Mouse (Mus musculus): ENCODE results near the gene Hist1h2ao.
"Not testable (repeated sequence)": the region's sequence is repeated elsewhere in the genome, so short reads cannot be mapped to it uniquely, and the experiment has no call there.

The Hist1h2ao gene

DNA sequence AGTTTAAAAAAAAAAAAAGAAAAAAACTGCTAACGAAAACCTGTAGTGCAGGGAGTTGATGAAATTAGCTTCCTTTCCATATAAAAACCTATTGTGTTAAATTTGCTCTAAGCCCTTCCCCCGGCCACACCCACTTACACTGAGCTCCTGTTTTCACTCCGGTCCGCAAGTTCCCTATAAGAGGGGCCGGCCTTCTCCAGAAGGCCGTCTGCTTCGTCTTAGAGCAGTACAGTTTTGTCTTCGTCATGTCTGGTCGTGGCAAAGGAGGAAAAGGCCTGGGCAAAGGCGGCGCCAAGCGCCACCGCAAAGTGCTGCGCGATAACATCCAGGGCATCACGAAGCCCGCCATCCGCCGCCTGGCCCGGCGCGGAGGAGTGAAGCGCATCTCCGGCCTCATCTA, 1.3 kb downstream of the Hist1h2ao start, which contains the start of gene Hist1h4m:
Hist1h4m (plus strand) TSS at position 208 of the 400 bp plus-strand sequence.
- peak; percentile 18 for DNase-seq

GRCm38 (mm10) chr13:21812092-21812491, 1.8 kb downstream of the Hist1h2ao start:
- not testable (repeated sequence) for DNase-seq

DNA sequence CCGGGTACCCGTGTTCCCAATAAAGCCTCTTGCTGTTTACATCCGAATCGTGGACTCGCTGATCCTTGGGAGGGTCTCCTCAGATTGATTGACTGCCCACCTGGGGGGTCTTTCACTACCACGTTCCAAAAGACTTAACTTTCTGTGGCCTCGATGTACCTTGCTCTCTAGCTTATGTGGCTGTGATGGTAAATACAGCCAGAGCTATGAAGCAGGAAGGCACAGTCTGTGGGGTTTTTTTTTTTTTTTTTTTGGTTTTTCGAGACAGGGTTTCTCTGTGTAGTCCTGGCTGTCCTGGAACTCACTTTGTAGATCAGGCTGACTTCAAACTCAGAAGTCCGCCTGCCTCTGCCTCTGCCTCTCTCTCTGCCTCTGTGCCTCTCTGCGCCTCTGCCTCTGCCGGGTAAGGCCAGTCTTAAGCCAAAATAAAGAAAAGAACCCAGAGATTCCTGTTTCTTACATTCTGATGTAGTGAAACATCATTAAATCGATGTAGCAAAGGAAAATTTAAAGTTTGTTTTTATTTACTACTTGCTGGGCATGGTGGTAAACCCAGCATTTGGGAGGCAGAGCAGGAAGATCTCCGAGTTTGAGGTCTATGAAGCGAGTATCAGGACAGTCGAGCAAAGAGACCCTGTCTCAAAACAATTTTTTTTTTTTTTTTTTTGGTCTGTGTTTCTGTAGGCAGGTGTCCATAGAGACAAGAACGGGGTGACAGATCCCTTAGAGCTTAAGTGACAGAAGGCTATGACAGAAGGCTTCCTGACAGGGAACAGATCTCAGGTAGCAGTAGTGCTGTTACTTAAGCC, 10.0 kb downstream of the Hist1h2ao start:
- not testable (repeated sequence) for DNase-seq

DNA sequence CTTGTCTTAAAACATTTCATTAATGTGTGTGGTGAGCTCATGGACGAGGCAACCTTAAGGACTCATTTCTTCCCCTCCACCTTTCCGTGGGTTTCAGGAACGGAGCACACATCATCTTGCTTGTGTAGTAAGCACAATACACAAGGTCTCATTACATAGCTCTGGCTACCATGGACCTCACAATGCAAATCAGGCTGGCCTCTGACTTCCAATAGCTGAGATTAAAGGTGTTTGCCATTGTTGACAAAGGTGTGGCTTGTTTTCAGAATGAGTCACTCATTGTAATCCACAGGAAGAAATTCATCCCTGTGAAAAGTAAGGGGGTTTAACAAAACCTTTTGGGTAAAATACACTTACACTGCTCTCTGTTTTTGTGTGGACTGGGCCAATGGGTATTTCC, 18.2 kb downstream of the Hist1h2ao start:
- no peak for DNase-seq

DNA sequence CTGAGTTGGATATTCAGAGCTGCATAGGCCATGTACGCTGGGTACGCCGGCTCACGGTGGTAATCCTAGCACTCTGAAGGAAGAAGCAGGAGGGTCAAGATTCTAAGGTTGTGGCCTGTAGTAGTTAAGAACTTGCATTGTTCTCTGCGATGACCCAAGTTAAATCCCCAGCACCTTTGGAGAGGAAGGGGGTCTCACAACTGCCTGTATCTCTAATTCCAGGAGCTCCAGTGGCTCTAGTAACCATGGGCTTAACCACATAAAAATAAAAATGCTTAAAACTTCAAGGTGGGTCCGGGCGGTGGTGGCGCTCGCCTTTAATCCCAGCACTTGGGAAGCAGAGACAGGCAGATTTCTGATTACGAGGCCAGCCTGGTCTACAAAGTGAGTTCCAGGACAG, 20.1 kb downstream of the Hist1h2ao start:
- no peak for DNase-seq

GRCm38 (mm10) chr13:21831418-21832394, 21.4 kb downstream of the Hist1h2ao start, which contains the start of gene Hist1h4n:
Gene Hist1h4n, minus strand, starts transcription at chr13:21832196.
- DNase-seq: peak; percentile 13

GRCm38 (mm10) chr13:21833461-21833860, 23.2 kb downstream of the Hist1h2ao start, which contains the start of the genes Hist1h2ap and Hist1h2br:
Gene Hist1h2ap, minus strand, starts transcription at chr13:21833507.
Gene Hist1h2br, plus strand, starts transcription at chr13:21833743.
- not testable (repeated sequence) for DNase-seq

GRCm38 (mm10) chr13:21840508-21840907, 30.2 kb downstream of the Hist1h2ao start:
- DNase-seq: not testable (repeated sequence)

DNA sequence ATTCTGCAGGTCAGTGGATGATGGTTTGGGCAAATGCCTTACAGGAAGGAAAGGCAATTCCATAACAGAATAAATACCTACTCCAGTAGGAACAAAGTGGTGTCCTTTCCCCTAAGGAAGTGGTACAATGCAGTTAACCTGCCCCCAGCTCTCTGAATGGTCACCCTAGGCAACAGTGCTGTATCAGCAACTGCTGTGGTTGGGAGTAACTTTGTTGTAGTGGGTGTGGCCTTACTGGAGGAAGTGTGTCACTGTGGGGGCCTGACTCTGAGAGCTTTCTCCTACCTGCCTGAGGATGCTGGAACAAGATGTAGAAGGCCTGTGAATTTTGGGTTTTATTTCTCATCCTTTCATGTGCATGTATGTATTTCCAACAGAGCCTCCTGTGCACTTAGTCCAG, 36.1 kb downstream of the Hist1h2ao start:
- not testable (repeated sequence) for DNase-seq

GRCm38 (mm10) chr13:21847883-21848282, 37.6 kb downstream of the Hist1h2ao start:
- no peak for DNase-seq

DNA sequence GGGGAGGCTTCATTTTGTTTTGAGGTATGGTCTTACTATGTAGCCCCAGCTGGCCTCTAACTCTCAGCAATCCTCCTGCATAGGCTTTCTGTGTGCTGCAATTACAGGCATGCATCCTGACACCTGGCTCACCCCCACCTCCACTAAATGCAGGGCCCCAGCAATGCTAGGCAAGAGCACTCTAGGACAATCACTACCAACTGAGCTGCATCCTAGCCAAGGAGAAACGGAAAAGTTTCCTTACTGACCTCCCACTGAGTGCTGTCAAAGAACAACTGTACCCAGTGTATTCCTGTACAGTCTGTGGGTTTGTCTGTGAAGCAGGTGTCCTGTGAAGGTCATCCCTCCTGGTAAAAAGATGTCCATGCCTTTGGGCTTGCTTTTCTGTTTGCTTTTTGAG, 40.4 kb downstream of the Hist1h2ao start:
- DNase-seq: not testable (repeated sequence)

GRCm38 (mm10) chr13:21852215-21852945, 42.1 kb downstream of the Hist1h2ao start:
- peak; percentile 2 for DNase-seq

DNA sequence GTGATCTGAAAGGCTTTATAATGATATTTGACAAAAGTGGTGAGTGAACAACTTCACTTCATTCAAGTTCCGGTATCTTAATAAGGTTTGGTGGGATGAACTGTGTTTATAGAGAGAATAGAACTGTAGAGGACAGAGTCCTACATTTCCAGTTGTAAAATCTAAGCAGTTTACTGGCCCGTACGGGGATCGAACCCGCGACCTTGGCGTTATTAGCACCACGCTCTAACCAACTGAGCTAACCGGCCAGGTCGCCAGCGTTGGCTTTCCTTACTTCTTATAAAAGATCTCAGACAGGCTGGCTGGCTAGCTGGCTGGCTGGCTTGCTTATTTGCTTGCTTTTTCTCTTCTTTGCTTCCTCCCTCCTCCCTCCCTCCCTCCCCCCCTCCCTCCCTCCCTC, 44.9 kb downstream of the Hist1h2ao start:
- DNase-seq: peak; percentile 80

- DNase-seq: peak; percentile 7
These were observed 45.5 kb downstream of the Hist1h2ao start for GRCm38 (mm10) chr13:21855698-21856162.

All from kidney, adult 18-20 months (tissue).